Mouse (Mus musculus): Measurements from ENCODE around the gene Hebp2. TPM values are rescaled to one million over a fixed set of nuclear protein-coding genes. Genes with fewer than 3 reads are reported as not detected.
"Not testable (repeated sequence)": the region's sequence is repeated elsewhere in the genome, so short reads cannot be mapped to it uniquely, and the experiment has no call there.

Hebp2 gene
- under 1 TPM; 0.61 to 0.86 TPM for total RNA-seq (2021)
- long read RNA-seq, experiment 1, partial matches to known transcripts = 0 of 1 reads
- long read RNA-seq, experiment 1, other reads (novel, unspliced or antisense) = 0 of 1 reads
- long read RNA-seq, experiment 2, partial matches to known transcripts = 0 of 2 reads
- long read RNA-seq, experiment 2, other reads (novel, unspliced or antisense) = 0 of 2 reads

DNA sequence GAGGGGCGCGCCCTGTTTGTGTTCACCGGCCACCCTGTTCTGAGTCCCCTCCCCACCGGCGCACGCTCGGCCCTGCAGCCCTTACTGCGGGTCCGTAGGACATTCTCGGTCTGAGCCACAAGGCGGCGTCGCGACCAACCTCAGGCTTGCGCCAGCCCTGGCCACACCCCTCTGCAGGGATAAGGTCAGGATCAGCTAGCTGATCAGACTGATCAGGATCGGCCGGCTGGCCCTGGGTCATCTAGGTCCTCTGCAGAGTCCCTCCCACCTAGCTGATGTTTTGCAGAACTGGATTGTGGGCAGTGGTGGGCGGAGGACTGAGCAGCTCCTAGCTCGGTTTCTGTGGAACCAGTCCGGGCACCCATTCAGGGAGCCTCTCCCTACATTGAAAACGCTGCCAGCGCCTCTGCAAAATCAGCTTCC, at the start of gene Hebp2:
Gene Hebp2, minus strand, starts transcription at position 264 of the 423 bp plus-strand sequence.
- intact Hi-C loops (cut with DNase I) = no loop called here
- DNase-seq = peak; percentile 57 to 61

DNA sequence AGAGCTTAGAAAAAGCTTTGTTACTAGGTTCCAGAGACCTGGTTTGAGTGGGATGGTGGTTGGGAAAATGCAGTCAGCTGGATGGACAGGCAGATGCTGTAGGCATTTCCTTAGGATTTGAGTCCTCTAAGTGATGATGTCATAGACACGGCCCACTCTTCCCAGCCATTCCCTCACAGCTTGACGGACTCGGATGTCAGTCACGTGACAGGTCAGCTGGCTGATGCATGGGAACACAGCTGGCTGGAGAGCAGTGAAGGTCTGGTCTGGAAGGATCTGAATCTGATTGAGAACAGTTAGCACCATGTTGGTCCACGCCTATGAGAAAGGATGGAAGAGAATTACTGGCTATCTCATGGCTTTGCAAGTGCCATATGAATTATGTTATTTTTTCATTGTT, 43.6 kb upstream of the Hebp2 start:
- no peak for DNase-seq
- intact Hi-C loops (cut with DNase I) = no loop called here

DNA sequence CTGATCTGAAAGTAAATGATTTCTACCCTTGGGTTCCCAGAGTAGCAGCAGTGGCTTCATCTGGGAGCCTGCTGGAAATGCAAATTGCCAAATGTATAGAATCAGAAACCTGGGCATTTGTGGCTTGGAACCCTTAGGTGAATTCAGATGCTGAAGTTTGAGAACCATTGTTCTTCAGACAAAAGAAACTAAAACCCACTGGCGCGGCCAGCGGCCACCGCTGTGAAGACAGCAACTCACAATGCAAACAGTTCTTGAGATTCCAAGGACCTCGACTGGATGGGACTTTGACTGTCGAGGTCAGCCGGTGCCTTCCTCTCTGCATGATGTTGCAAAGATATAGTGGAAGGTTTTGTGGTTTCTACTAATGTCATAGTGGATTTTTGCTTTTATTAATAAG, 38.3 kb upstream of the Hebp2 start:
- intact Hi-C loops (cut with DNase I) = no loop called here
- no peak for DNase-seq

DNA sequence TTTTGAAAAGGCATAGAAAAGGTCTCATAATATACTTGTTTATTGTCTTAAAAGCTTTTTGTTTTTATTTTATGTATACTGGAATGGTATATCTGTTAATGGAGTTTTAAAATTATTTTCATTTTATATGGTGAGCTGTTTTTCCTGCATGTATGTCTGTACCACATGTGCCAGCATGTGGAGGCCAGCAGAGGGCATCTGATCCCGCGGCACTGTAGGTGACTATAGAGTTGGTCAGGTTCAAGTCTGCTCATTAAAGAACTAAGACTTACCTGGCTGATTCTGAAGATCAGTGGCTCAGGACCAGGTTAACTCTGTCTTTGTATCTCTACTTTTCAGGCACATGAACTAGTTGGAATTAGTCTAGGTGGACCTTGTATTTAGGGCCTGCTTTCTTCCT, 26.7 kb upstream of the Hebp2 start:
- intact Hi-C loops (cut with DNase I) = no loop called here
- DNase-seq = no peak

DNA sequence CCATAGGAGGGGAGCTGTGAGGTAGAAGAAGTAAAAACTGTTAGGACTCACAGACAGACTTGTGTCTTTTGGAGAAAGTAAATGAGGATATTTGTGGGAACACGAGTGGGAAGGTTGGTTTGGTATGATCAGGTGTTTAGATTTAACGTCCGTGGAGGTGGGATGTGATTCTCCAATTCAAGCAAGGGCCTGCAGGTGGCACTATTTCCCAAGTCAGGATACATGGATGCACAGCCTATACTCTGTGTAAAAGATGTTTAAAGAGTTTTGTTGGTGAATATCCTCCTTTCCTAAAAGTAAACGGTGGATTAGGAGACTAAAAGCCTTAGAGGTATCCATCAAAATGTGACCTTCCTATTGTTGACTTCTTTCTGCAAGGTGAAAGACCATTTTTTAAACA, 17.1 kb upstream of the Hebp2 start:
- DNase-seq = no peak
- intact Hi-C loops (cut with DNase I) = loop anchor here (1.0 to 10.0 kb wide), 3 partner anchors 37 to 342 kb away; partner anchors contain the start of gene Perp

DNA sequence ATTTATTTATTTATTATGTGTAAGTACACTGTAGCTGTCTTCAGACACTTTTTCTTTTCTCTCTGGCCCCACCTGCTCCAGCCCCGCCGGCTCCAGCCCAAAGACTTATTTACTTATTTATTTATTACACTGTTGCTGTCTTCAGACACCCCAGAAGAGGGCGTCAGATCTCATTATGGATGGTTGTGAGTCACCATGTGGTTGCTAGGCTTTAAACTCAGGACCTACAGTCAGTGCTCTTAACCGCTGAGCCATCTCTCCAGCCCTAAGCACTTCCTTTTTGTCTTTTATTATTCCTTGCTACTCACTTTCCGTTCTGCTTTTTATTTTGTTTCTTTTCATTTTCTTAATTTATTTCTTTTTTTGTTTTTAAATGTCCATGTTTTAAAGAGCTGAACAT, 15.6 kb upstream of the Hebp2 start:
- DNase-seq = no peak
- intact Hi-C loops (cut with DNase I) = loop anchor here (10.0 kb wide), 1 partner anchor 283 kb away; the partner anchor contains the start of gene Perp

DNA sequence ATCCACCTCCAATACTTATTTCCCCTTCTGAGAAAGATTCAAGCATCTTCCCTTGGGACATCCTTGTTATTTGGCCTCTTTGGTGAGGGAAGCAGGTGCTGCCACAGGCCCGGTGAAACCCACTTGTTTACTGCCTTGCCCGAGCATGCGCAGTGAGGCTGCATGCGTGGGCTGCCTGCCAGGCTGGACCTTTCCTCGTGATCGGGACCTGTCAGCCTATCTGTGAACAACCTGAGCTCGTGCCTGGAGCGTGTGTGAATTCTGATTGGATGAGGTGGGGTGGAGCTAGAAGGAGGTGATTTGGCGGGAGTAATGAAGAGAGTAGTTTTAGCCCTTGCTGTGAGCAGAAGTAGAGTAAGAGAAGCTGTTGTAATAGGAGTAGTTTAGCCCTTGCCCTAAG, 13.2 kb upstream of the Hebp2 start:
- DNase-seq; intact Hi-C loops (cut with DNase I): not testable (repeated sequence)

DNA sequence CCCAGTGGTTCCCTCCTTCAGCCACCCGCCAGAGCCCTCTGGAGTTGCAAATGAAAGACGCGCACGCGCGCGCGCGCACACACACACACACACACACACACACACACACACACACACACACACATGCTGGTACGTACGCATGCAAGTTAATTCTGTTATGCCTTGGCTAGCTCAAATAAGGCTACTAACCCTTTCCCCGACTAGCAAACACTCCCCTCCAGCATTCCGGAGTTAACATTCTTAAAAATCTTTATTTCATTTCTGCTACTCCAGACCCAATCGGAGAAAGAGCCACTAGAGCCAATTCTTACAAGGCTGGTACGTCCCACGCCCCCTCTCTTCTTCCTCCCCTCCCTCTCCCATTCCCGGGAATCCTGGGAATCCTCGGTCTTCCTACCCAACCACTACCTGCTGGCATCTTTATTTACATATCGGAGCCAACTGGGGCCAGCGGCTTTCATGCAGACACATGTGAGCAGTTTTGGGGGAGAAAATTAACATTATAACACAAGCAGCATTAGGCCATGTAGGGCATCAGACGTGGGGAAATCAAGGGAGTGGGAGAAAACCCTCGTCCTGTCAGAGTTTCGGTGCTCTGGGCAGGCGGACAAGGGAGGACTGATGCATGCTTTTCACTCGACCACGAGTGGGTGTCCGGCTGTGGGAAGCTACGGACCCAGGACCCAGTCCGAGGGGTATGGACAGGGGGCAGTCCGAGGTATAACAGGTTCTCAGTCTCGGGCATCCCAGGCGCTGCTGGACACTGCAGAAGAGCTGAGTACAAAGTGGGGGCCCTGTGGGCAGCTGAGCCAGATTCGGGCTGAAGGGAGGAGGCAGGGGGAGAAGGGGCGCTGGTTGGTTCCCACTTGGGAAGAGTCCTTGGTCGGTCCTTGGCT, 3.7 kb upstream of the Hebp2 start:
- intact Hi-C loops (cut with DNase I) = no loop called here
- DNase-seq = no peak

DNA sequence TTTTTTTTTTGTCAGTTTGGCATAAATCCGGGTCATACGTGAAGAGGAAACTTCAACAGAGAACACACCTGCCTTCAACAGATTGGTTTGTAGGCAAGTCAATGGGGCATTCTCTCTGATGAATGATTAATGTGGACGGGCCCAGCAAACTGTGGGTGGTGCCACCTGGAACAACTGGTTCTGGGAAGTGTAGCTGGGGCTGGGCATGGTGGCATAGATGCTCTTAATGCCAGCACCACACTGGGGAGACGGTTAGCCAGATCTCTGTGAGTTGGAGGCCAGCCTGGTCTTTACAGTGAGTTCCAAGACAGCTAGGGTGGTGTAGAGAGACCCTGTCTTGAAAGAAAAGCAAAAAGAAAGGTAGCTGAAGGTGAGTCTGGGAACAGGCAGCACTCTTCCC, 1.5 kb upstream of the Hebp2 start:
- DNase-seq = no peak
- intact Hi-C loops (cut with DNase I) = no loop called here

DNA sequence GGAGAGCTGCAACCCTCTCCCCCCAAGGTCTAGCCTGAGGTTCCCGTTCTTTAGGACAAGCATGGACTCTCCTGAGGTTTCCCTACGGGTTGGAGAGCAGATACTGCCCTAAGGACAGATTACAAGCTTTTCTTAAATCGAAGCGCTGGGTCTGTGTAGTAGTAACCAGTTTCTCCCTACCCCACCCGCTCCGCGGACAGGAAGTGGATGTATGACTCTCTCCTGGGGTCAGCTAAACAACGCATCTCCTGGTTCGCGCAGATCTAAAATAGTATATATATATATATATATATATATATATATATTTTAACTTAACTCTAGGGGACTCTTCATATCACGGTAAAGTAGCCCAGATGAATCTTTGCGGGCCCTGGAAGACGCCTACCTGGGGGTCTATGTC, 567 bp downstream of the Hebp2 start:
- intact Hi-C loops (cut with DNase I) = no loop called here

DNA sequence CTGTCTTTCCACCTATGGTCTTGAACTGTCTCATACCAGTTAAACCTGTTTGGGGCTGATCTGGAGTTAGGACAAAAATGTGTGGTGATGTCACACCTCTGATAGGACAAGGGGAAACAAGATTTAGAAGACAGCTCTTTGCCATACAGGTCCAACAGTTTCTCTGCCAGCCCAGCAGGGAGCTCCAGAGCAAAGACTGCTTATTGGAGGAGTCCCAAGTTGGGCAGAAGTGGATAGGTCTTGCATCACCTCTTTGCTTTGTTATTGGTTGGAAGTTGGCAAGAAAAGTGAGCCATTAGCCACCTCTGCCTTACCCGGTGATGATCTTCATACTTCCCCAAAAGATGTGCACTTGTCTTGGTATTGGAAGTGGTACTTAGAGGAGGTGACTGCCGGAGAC, 9.0 kb downstream of the Hebp2 start:
- no peak for DNase-seq
- intact Hi-C loops (cut with DNase I) = no loop called here

More for the DNA sequence above, 567 bp downstream of the Hebp2 start:
- no peak for DNase-seq

DNA sequence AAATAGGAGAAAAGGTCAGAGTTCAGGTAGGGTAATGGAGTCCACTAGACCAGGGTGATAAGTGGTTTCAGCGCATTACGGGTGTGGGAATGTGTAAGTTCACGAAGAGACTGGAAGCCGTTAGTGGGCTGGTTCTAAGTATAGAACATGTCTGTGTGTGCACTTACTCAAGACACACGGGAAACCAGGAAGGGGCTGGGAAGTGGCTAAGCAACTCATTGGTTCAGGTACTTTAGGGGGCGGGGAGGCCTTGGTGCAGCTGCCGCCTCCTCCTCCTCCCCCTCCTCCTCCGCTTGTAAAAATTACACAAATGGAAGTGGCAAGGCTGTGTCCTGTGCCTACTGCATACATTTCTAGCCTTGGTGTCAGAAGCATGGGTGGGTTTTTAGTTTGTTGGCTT, 13.6 kb downstream of the Hebp2 start:
- DNase-seq = no peak
- intact Hi-C loops (cut with DNase I) = no loop called here

DNA sequence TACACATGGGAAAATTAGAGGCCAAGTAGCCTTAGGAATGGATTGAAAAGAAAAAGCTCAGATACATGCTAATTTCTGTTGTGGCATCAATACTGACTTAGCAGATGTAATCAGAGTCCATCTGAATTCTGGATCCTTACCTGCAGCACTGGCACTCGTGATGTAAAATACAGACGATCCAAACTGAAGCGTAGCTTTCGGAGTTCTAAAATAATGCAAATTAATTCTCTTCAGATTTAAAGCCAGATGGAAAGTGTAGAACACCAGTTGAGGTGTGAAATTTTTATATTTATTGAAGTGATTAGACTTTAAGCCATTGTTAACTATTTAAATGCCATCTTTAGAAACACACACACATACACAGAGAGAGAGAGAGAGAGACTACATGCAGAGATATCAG, 15.7 kb downstream of the Hebp2 start:
- DNase-seq = no peak
- intact Hi-C loops (cut with DNase I) = no loop called here

DNA sequence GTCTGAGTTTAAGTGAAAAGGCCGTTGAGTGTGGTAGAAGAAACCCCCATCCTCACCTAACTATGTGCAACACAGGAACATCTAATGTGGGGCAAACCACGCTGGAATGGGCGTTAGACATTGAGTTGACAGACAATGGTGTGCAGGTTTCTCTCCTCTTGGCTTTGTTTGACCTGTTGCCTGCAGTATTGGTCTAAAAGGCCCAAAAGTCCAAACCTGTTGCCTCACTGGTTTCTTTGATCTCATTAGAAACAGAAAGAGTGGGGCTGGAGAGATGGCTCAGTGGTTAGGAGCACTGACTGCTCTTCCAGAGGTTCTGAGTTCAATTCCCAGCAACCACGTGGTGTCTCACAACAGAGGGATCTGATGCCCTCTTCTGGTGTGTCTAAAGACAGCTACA, 16.7 kb downstream of the Hebp2 start:
- intact Hi-C loops (cut with DNase I) = no loop called here
- no peak for DNase-seq

DNA sequence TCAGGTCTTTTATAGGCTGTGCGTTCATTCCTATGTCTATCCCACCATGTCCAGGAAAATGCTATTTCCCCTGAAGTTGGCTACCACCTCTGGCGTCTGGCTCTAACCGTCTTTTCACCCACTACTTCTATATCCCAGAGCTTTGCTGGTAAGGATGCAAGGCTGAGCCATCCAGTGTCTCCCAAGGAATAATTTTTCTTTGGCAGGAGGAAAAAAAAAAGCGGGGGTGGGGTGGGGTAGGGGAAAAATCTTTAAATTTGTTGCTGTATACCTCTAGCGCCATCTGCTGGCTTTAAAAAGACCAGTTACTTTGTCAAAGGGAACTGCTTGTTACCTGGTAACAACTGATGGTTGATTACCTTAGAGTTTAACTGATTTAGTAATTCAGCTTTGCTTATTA, 17.4 kb downstream of the Hebp2 start:
- DNase-seq = no peak
- intact Hi-C loops (cut with DNase I) = loop anchor here (1.0 kb wide), 1 partner anchor 137 kb away; no protein-coding TSS in a partner anchor

DNA sequence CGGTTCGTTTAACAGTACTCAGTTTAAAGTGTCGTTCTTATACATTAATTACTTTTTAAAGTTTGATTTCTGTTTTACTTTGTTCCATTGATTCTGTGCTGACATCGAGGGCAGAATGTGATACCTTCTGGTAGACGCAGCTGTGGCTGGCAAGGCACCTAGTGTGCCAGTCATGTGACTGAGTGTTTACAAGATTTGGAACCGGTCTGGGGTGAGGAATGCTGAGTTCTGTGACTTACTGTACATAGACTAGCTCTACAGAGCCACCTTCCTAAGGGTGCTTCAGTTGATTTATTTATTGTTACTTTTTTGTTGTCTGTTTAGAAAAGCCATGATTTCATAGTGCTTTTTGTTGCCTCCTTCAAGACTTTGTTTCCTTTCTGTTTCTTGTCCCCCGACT, 18.1 kb downstream of the Hebp2 start:
- intact Hi-C loops (cut with DNase I) = loop anchor here (1.0 kb wide), 2 partner anchors 74 to 136 kb away; no protein-coding TSS in a partner anchor
- no peak for DNase-seq

DNA sequence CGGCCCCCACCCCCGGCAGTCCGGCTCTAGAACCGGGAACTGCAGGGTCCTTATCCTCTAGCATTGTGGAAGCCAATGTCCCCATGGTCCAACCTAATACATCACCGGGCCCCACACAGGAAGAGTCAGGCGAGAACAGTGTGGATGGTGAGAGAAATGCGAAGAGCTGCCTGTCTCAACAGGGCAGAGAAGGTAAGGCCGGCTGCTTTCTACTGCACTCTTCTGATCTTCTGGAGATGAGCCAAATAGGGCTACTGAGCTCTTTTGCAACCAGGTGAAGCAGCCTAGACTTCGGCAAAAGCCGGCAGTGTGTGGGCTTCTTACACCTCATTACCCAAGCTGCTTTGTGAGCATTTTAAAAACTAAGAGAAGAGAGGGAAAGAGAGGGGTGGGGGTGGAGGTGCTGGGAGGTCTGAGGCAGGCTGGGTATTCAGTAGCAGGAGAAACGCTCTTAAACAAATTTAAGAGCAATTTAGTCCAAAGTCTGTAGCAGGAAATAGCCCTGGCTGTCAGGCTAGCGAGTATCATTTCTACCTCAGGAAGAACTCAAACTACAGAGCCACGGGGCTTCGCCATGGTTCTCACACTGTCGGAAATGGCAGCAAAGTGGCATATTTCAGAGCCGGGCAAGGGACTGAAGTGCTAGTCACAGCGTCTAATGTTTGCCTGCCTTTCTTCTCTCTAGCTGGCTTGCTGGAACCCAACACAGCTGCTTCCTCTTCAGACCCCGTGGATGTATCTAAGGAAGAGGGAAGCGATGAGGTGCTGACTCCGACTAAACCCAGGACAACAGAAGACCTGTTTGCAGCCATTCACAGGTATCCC, 18.8 kb downstream of the Hebp2 start:
- intact Hi-C loops (cut with DNase I) = loop anchor here (1.0 kb wide), 1 partner anchor 74 kb away; no protein-coding TSS in a partner anchor

DNA sequence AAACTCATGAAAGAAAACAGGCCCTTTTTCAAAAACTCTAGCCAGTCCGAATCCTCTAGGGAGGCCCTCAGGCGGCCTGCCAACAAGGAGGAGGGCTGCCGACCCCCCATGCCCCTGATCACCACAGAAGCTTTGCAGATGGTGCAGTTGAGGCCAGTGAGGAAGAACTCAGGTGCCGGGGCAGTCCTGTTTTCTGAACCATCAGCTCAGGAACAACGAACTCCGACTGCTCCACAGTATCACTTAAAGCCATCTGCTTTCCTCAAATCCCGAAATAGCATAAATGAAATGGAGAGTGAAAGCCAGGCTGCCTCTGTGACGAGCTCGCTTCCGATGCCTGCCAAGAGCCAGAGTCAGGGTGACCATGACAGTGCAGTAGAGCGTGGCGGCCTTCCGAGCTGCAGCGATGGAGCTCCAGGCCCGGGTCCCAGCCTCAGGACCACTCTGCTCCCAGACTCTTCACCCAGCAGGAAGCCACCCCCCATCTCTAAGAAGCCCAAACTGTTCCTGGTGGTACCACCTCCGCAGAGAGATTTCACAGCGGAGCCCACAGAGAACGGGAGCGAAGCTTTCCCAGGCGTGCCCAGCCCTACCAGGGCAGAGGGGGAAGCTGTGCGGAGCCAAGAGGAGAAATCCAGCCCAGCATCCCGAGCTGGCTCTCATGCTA, 19.6 kb downstream of the Hebp2 start:
- intact Hi-C loops (cut with DNase I) = no loop called here
- no peak for DNase-seq

More for the DNA sequence above, 18.8 kb downstream of the Hebp2 start:
- no peak for DNase-seq

DNA sequence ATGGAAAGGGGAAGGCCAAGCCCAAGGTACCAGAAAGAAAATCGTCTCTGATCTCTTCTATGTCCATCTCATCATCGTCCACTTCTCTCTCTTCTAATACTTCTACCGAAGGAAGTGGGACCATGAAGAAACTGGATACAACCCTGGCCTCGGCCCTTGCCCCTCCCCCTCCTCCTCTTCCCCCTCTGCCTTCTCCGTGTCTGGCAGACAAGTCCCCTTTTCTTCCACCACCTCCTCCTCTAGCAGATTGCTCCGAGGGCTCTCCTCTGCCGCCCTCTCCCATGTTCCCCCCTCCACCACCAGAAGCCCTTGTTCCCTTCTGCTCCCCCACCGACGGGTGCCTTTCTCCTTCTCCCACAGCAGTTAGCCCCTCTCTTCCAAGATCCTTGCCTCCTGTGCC, 20.1 kb downstream of the Hebp2 start:
- no peak for DNase-seq
- intact Hi-C loops (cut with DNase I) = no loop called here

DNA sequence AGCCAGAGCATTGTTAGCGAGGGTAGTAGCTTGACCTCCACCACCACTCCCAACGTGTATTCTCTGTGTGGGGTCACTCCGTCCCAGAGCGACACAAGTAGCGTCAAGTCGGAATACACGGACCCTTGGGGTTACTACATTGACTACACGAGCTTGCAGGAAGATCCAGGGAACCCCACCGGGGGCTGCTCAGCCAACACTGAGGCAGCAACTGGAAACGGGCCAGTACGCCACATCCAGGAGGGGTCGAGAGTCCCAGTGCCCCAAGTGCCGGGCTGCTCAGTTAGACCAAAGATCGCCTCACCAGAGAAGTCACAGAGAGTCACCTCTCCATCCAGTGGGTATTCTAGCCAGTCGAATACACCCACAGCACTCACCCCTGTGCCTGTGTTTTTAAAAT, 20.6 kb downstream of the Hebp2 start:
- DNase-seq = no peak
- intact Hi-C loops (cut with DNase I) = no loop called here
